Mouse (Mus musculus) liver, embryonic 16.5 days (tissue): ENCODE measurements at regions not wholly inside any gene's neighbourhood (a gene's known extent, or its start where the extent isn't known, plus 50 kb on each side); places are given as distances from the start of the nearest gene placed in this dataset.
"Not testable (repeated sequence)": the region's sequence is repeated elsewhere in the genome, so short reads cannot be mapped to it uniquely, and the experiment has no call there.

Experiments used
- ATAC-seq: fragments of 200-750 bp; cut with Nextera tagmentation; 2 replicates; pipeline ENCODE4 v1.8.0; 2017; ENCODE audit warnings: low read depth, mild to moderate bottlenecking, moderate number of reproducible peaks, moderate library complexity
- H3K27ac ChIP-seq: fragments of 300-500 bp; sonication (generic); 2 replicates; pipeline ENCODE4 v1.5.1; 2014; ENCODE audit warnings: mild to moderate bottlenecking, low read length
- H3K27me3 ChIP-seq: fragments of 300-500 bp; sonication (generic); 2 replicates; pipeline ENCODE4 v1.6.1; 2014; ENCODE audit warnings: low read depth, low read length, mixed read lengths; ENCODE audit not compliant: control insufficient read depth, insufficient read depth
- H3K36me3 ChIP-seq: fragments of 300-500 bp; sonication (generic); 2 replicates; pipeline ENCODE4 v1.6.1; 2014; ENCODE audit warnings: mild to moderate bottlenecking; ENCODE audit not compliant: control insufficient read depth, insufficient read depth
- H3K4me1 ChIP-seq: fragments of 300-500 bp; sonication (generic); 2 replicates; pipeline ENCODE4 v1.6.1; 2014; ENCODE audit warnings: low read depth, low read length, mixed read lengths; ENCODE audit not compliant: control insufficient read depth
- H3K4me2 ChIP-seq: fragments of 300-500 bp; sonication (generic); 2 replicates; pipeline ENCODE4 v1.6.1; 2014; ENCODE audit warnings: low read depth, low read length, mixed read lengths
- H3K4me3 ChIP-seq: fragments of 300-500 bp; sonication (generic); 2 replicates; pipeline ENCODE4 v1.5.1; 2014; ENCODE audit warnings: low read depth, mild to moderate bottlenecking, low read length
- H3K9ac ChIP-seq: fragments of 300-500 bp; sonication (generic); 2 replicates; pipeline ENCODE4 v1.6.1; 2014; ENCODE audit warnings: low read depth, low read length
- H3K9me3 ChIP-seq: fragments of 300-500 bp; sonication (generic); replicated peaks from 2 replicates; pipeline ENCODE4 v1.6.1; 2016; ENCODE audit warnings: low read length; ENCODE audit not compliant: control insufficient read depth
- WGBS: fragments of 180-500 bp; shearing (Covaris S2); extraction: QIAGEN DNeasy Blood & Tissue Kit; methylation state at CpG from one replicate; pipeline ENCODE4 v1.1.7; 2014; ENCODE audit not compliant: insufficient replicate concordance; 5-methylcytosine and 5-hydroxymethylcytosine counted together

- no peak for ATAC-seq
- Histone ChIP-seq H3K9me3 (no peaks in the 10 kb centered on the region), H3K4me2 (no peak overlapping the region), H3K36me3 (no peaks in the 10 kb centered on the region), H3K4me3 (no peak overlapping the region), H3K27ac (no peak overlapping the region), H3K9ac (no peak overlapping the region), H3K27me3 (no peaks in the 10 kb centered on the region), H3K4me1 (no peaks in the 10 kb centered on the region)
- 48% methylated on average over 3 of the region's 3 CpGs for WGBS
These were observed 339.4 kb downstream of the Tm4sf1 start for GRCm38 (mm10) chr3:56962248-56963013.

- 82% methylated on average over 2 of the region's 2 CpGs for WGBS
- no peak for ATAC-seq
- Histone ChIP-seq H3K4me2 (no peak overlapping the region), H3K4me1 (no peaks in the 10 kb centered on the region), H3K27me3 (no peaks in the 10 kb centered on the region), H3K36me3 (no peaks in the 10 kb centered on the region), H3K4me3 (no peak overlapping the region), H3K9me3 (no peaks in the 10 kb centered on the region), H3K27ac (no peak overlapping the region), H3K9ac (no peak overlapping the region)
These were observed 344.8 kb downstream of the Tm4sf1 start for GRCm38 (mm10) chr3:56956978-56957377.

- no peak overlapping the region for H3K9ac ChIP-seq
- H3K4me3 ChIP-seq, result no peak overlapping the region
- no peak overlapping the region for H3K4me2 ChIP-seq
- whole genome bisulfite sequencing, result 60% methylated on average over 2 of the region's 2 CpGs
- no peaks in the 10 kb centered on the region for H3K27me3 ChIP-seq
- no peaks in the 10 kb centered on the region for H3K36me3 ChIP-seq
- H3K9me3 ChIP-seq, result no peaks in the 10 kb centered on the region
- no peaks in the 10 kb centered on the region for H3K4me1 ChIP-seq
- H3K27ac ChIP-seq, result no peak overlapping the region
- no peak for ATAC-seq
These were observed 346.0 kb downstream of the Tm4sf1 start for GRCm38 (mm10) chr3:56955799-56956121.

GRCm38 (mm10) chr3:56955098-56955798, 346.5 kb downstream of the Tm4sf1 start:
- Histone ChIP-seq H3K4me1 (no peaks in the 10 kb centered on the region), H3K36me3 (no peaks in the 10 kb centered on the region), H3K4me3 (no peak overlapping the region), H3K9me3 (no peaks in the 10 kb centered on the region), H3K4me2 (no peak overlapping the region), H3K27ac (no peak overlapping the region), H3K27me3 (no peaks in the 10 kb centered on the region), H3K9ac (no peak overlapping the region)
- 54% methylated on average over 7 of the region's 7 CpGs for WGBS
- no peak for ATAC-seq

- H3K4me2 ChIP-seq, H3K27ac ChIP-seq, H3K4me3 ChIP-seq, H3K9me3 ChIP-seq, H3K27me3 ChIP-seq, ATAC-seq, H3K36me3 ChIP-seq, H3K9ac ChIP-seq, H3K4me1 ChIP-seq: not testable (repeated sequence)
- no CpG with 5 or more reads among the region's 1 CpGs for WGBS
These were observed 359.2 kb downstream of the Tm4sf1 start for GRCm38 (mm10) chr3:56942557-56942956.

GRCm38 (mm10) chr3:56928940-56929339, 372.8 kb downstream of the Tm4sf1 start:
- H3K4me3 ChIP-seq, H3K27ac ChIP-seq, H3K36me3 ChIP-seq, H3K9me3 ChIP-seq, ATAC-seq, H3K27me3 ChIP-seq, H3K4me2 ChIP-seq, H3K9ac ChIP-seq, H3K4me1 ChIP-seq: not testable (repeated sequence)
- WGBS, result 60% methylated on average over 1 of the region's 2 CpGs

GRCm38 (mm10) chr3:56898491-56898890, 403.3 kb downstream of the Tm4sf1 start:
- WGBS, result 63% methylated on average over 2 of the region's 2 CpGs
- no peak for ATAC-seq

GRCm38 (mm10) chr3:56877062-56877461, 424.7 kb downstream of the Tm4sf1 start:
- H3K4me3 ChIP-seq, result no peak overlapping the region
- no peak overlapping the region for H3K27ac ChIP-seq
- no peak overlapping the region for H3K9ac ChIP-seq
- H3K27me3 ChIP-seq, result no peaks in the 10 kb centered on the region
- no peaks in the 10 kb centered on the region for H3K36me3 ChIP-seq
- no peaks in the 10 kb centered on the region for H3K9me3 ChIP-seq
- WGBS, result 64% methylated on average over 4 of the region's 4 CpGs
- H3K4me2 ChIP-seq, result no peak overlapping the region
- ATAC-seq, result no peak
- no peaks in the 10 kb centered on the region for H3K4me1 ChIP-seq

More at GRCm38 (mm10) chr3:56898491-56898890, 403.3 kb downstream of the Tm4sf1 start:
- Histone ChIP-seq H3K27me3 (no peaks in the 10 kb centered on the region), H3K9ac (no peak overlapping the region), H3K4me1 (no peaks in the 10 kb centered on the region), H3K4me3 (no peak overlapping the region), H3K27ac (no peak overlapping the region), H3K9me3 (no peaks in the 10 kb centered on the region), H3K4me2 (no peak overlapping the region), H3K36me3 (no peaks in the 10 kb centered on the region)

- Histone ChIP-seq H3K27ac (no peak overlapping the region), H3K9me3 (no peaks in the 10 kb centered on the region), H3K9ac (no peak overlapping the region), H3K27me3 (no peaks in the 10 kb centered on the region), H3K4me1 (no peaks in the 10 kb centered on the region), H3K4me2 (no peak overlapping the region), H3K4me3 (no peak overlapping the region), H3K36me3 (no peaks in the 10 kb centered on the region)
- WGBS, result 42% methylated on average over 1 of the region's 1 CpGs
- ATAC-seq, result no peak
These were observed 438.2 kb downstream of the Tm4sf1 start for GRCm38 (mm10) chr3:56863591-56863990.
